Mouse (Mus musculus) MEL (cell line): ENCODE measurements around the gene Irgm2. TPM values are rescaled to one million over a fixed set of nuclear protein-coding genes. Genes with fewer than 3 reads are reported as not detected.

Source experiments
- DNase-seq: peaks from one replicate; pipeline ENCODE4 v3.0.0; 2011; ENCODE audit warnings: low read depth, low spot score
- H3K27ac ChIP-seq: 2 replicates; pipeline ENCODE4 v1.5.1; 2012; ENCODE audit warnings: low read depth, mild to moderate bottlenecking, control low read depth, low read length, moderate library complexity; ENCODE audit not compliant: control insufficient read depth
- H3K27me3 ChIP-seq, 2 experiments: fragments of 150-350 bp in 1 of 2; sonication (generic) in 1 of 2; 2 replicates each; pipeline ENCODE4 v1.6.1; 2012; ENCODE audit warnings: low read length in 2 of 2, mild to moderate bottlenecking in 2 of 2, improper control_type of control experiment in 1 of 2, moderate library complexity in 1 of 2; ENCODE audit not compliant: insufficient read depth in 2 of 2, control insufficient read depth in 1 of 2
- H3K36me3 ChIP-seq, 2 experiments: 2 replicates each; pipeline ENCODE4 v1.6.1; 2012 to 2014; ENCODE audit warnings: low read length in 2 of 2, improper control_type of control experiment in 1 of 2, inconsistent platforms in 1 of 2, mild to moderate bottlenecking in 1 of 2; ENCODE audit not compliant: insufficient read depth in 2 of 2, control insufficient read depth in 1 of 2
- H3K4me1 ChIP-seq, 2 experiments: fragments of 150-350 bp in 1 of 2; sonication (generic) in 1 of 2; 2 replicates each; pipeline ENCODE4 v1.6.1; 2012; ENCODE audit warnings: low read length in 2 of 2, improper control_type of control experiment in 1 of 2, mild to moderate bottlenecking in 1 of 2; ENCODE audit not compliant: insufficient read depth in 2 of 2, control insufficient read depth in 1 of 2
- H3K4me3 ChIP-seq, 2 experiments: fragments of 150-350 bp in 1 of 2; sonication (generic) in 1 of 2; 2 replicates each; pipeline ENCODE4 v1.5.1; 2012; ENCODE audit warnings: low read depth in 2 of 2, low read length in 2 of 2, mild to moderate bottlenecking in 2 of 2, moderate library complexity in 2 of 2, control low read depth in 1 of 2, improper control_type of control experiment in 1 of 2; ENCODE audit not compliant: control insufficient read depth in 1 of 2, insufficient read depth in 1 of 2
- H3K79me2 ChIP-seq: 2 replicates; pipeline ENCODE4 v1.6.1; 2012; ENCODE audit warnings: mild to moderate bottlenecking, low read length, moderate library complexity; ENCODE audit not compliant: control insufficient read depth, poor library complexity, insufficient read depth
- H3K9ac ChIP-seq: 2 replicates; pipeline ENCODE4 v1.6.1; 2012; ENCODE audit warnings: low read depth, mild to moderate bottlenecking, control low read depth, low read length, moderate library complexity; ENCODE audit not compliant: control insufficient read depth, poor library complexity, severe bottlenecking
- H3K9me3 ChIP-seq: fragments of 150-350 bp; sonication (generic); replicated peaks from 2 replicates; pipeline ENCODE4 v1.6.1; 2012; ENCODE audit warnings: mild to moderate bottlenecking, low read length, improper control_type of control experiment, moderate library complexity; ENCODE audit not compliant: insufficient read depth
- BHLHE40 ChIP-seq: IDR thresholded peaks from 2 replicates; pipeline ENCODE4 v1.6.1; 2012; ENCODE audit warnings: low read depth, mild to moderate bottlenecking, inconsistent platforms, low read length, improper control_type of control experiment, borderline replicate concordance
- CHD1 ChIP-seq: IDR thresholded peaks from 2 replicates; pipeline ENCODE4 v1.6.1; 2012; ENCODE audit warnings: low read depth, mild to moderate bottlenecking, inconsistent platforms, low read length, improper control_type of control experiment
- CHD2 ChIP-seq: IDR thresholded peaks from 2 replicates; pipeline ENCODE4 v1.6.1; 2011; ENCODE audit warnings: low read length, improper control_type of control experiment
- CTCF ChIP-seq, 3 experiments: IDR thresholded peaks in 2 of 3; conservative IDR thresholded peaks in 1 of 3; 2 replicates each; pipeline ENCODE4 v1.5.1; 2011 to 2012; ENCODE audit warnings: low read length in 3 of 3, low read depth in 2 of 3, mild to moderate bottlenecking in 2 of 3, improper control_type of control experiment in 1 of 3, inconsistent platforms in 1 of 3, mixed read lengths in 1 of 3, moderate library complexity in 1 of 3; ENCODE audit not compliant: control insufficient read depth in 1 of 3, insufficient read depth in 1 of 3, poor library complexity in 1 of 3, severe bottlenecking in 1 of 3
- ETS1 ChIP-seq: IDR thresholded peaks from 2 replicates; pipeline ENCODE4 v1.6.1; 2012; ENCODE audit warnings: low read depth, mild to moderate bottlenecking, inconsistent platforms, low read length, improper control_type of control experiment, moderate library complexity
- GABPA ChIP-seq: IDR thresholded peaks from 2 replicates; pipeline ENCODE4 v1.6.1; 2012; ENCODE audit warnings: low read depth, mild to moderate bottlenecking, inconsistent platforms, low read length, improper control_type of control experiment, moderate library complexity
- HCFC1 ChIP-seq: IDR thresholded peaks from 2 replicates; pipeline ENCODE4 v1.6.1; 2012; ENCODE audit warnings: low read depth, mild to moderate bottlenecking, inconsistent platforms, low read length, improper control_type of control experiment, moderate library complexity
- KAT2A ChIP-seq: conservative IDR thresholded peaks from 2 replicates; pipeline ENCODE4 v1.6.1; 2012; ENCODE audit warnings: low read depth, low read length, improper control_type of control experiment, inconsistent platforms
- MAFK ChIP-seq: IDR thresholded peaks from 2 replicates; pipeline ENCODE4 v1.6.1; 2011; ENCODE audit warnings: low read depth, mild to moderate bottlenecking, low read length, improper control_type of control experiment, borderline replicate concordance
- MAX ChIP-seq: IDR thresholded peaks from 2 replicates; pipeline ENCODE4 v1.6.1; 2011; ENCODE audit warnings: low read length, improper control_type of control experiment
- MAZ ChIP-seq: IDR thresholded peaks from 2 replicates; pipeline ENCODE4 v1.6.1; 2012; ENCODE audit warnings: low read depth, mild to moderate bottlenecking, inconsistent platforms, low read length, improper control_type of control experiment
- MEF2A ChIP-seq: IDR thresholded peaks from 2 replicates; pipeline ENCODE4 v1.6.1; 2014; ENCODE audit warnings: low read depth, mild to moderate bottlenecking, inconsistent platforms, low read length, improper control_type of control experiment; ENCODE audit not compliant: poor library complexity, insufficient replicate concordance, severe bottlenecking; ENCODE audit errors: extremely low read depth
- MXI1 ChIP-seq: IDR thresholded peaks from 2 replicates; pipeline ENCODE4 v1.6.1; 2011; ENCODE audit warnings: mild to moderate bottlenecking, low read depth, low read length, improper control_type of control experiment
- MYB ChIP-seq: IDR thresholded peaks from 2 replicates; pipeline ENCODE4 v1.6.1; 2011; ENCODE audit warnings: mild to moderate bottlenecking, low read depth, low read length, improper control_type of control experiment
- MYC ChIP-seq: IDR thresholded peaks from 2 replicates; pipeline ENCODE4 v1.6.1; 2011; ENCODE audit warnings: low read depth, mild to moderate bottlenecking, low read length, improper control_type of control experiment, moderate library complexity
- NELFE ChIP-seq: IDR thresholded peaks from 2 replicates; pipeline ENCODE4 v1.6.1; 2011; ENCODE audit warnings: low read depth, low read length, improper control_type of control experiment
- NRF1 ChIP-seq: IDR thresholded peaks from 2 replicates; pipeline ENCODE4 v1.6.1; 2014; ENCODE audit warnings: low read depth, mild to moderate bottlenecking, inconsistent platforms, low read length, improper control_type of control experiment, moderate library complexity; ENCODE audit not compliant: poor library complexity, insufficient read depth, severe bottlenecking
- POLR2AphosphoS5 ChIP-seq: IDR thresholded peaks from 2 replicates; pipeline ENCODE4 v1.6.1; 2012; ENCODE audit warnings: low read depth, borderline replicate concordance, mild to moderate bottlenecking, inconsistent platforms, low read length, moderate library complexity, mixed read lengths
- RAD21 ChIP-seq: IDR thresholded peaks from 2 replicates; pipeline ENCODE4 v1.6.1; 2011; ENCODE audit warnings: mild to moderate bottlenecking, low read depth, low read length, improper control_type of control experiment
- RCOR1 ChIP-seq: IDR thresholded peaks from 2 replicates; pipeline ENCODE4 v1.6.1; 2012; ENCODE audit warnings: low read depth, mild to moderate bottlenecking, inconsistent platforms, low read length, improper control_type of control experiment
- SIN3A ChIP-seq: IDR thresholded peaks from 2 replicates; pipeline ENCODE4 v1.6.1; 2012; ENCODE audit warnings: low read length, improper control_type of control experiment, inconsistent platforms
- TAL1 ChIP-seq: IDR thresholded peaks from 2 replicates; pipeline ENCODE4 v1.6.1; 2012; ENCODE audit warnings: mild to moderate bottlenecking, inconsistent platforms, low read length, moderate library complexity, mixed read lengths
- TBP ChIP-seq: IDR thresholded peaks from 2 replicates; pipeline ENCODE4 v1.8.0; 2011; ENCODE audit warnings: low read depth, low read length, improper control_type of control experiment
- TCF12 ChIP-seq: IDR thresholded peaks from 2 replicates; pipeline ENCODE4 v1.6.1; 2014; ENCODE audit warnings: low read depth, mild to moderate bottlenecking, inconsistent platforms, low read length, improper control_type of control experiment, moderate library complexity
- USF2 ChIP-seq, 2 experiments: IDR thresholded peaks; 2 replicates each; pipeline ENCODE4 v1.6.1; 2011 to 2012; ENCODE audit warnings: improper control_type of control experiment in 2 of 2, low read length in 2 of 2, borderline replicate concordance in 1 of 2, inconsistent platforms in 1 of 2, low read depth in 1 of 2, mild to moderate bottlenecking in 1 of 2; ENCODE audit not compliant: insufficient read depth in 1 of 2
- ZKSCAN1 ChIP-seq: IDR thresholded peaks from 2 replicates; pipeline ENCODE4 v1.6.1; 2012; ENCODE audit warnings: low read depth, mild to moderate bottlenecking, inconsistent platforms, low read length, improper control_type of control experiment, moderate library complexity
- ZMIZ1 ChIP-seq: IDR thresholded peaks from 2 replicates; pipeline ENCODE4 v1.6.1; 2012; ENCODE audit warnings: low read depth, mild to moderate bottlenecking, inconsistent platforms, low read length, improper control_type of control experiment, moderate library complexity
- ZNF384 ChIP-seq: IDR thresholded peaks from 2 replicates; pipeline ENCODE4 v1.6.1; 2012; ENCODE audit warnings: low read depth, mild to moderate bottlenecking, inconsistent platforms, low read length, improper control_type of control experiment
- polyA plus RNA-seq, 2 experiments: library from polyadenylated mRNA; stranded (reverse) in 1 of 2; unstranded in 1 of 2; fragments of >175 nt in 1 of 2; fragments of >200 nt in 1 of 2; gene quantifications; 2 replicates each; pipeline versions ENCODE4 v1.2.1 to v1.2.4; 2012; ENCODE audit warnings: low replicate concordance in 2 of 2, low read depth in 1 of 2; ENCODE audit not compliant: insufficient read length in 2 of 2, insufficient read depth in 1 of 2, missing spikeins in 1 of 2
- total RNA-seq: library from RNA; depleted of rRNA; stranded (reverse); fragments of 300-350 nt; gene quantifications from 2 replicates; pipeline ENCODE4 v1.2.3, GENCODE M21; 2012

Gene Irgm2
- total and polyA plus RNA-seq, 3 experiments = 1.1 TPM; not detected in 1

- no peak for DNase-seq
- H3K27me3 ChIP-seq = no peaks in the 10 kb centered on the region
- TF ChIP-seq CTCF (IDR thresholded peaks at IDR 0.05 in 2 of 3, conservative IDR thresholded peaks at IDR 0.05 in 1 of 3; ENCODE audit: control insufficient read depth in 1 of 3, insufficient read depth in 1 of 3, low read depth in 2 of 3, low read length in 3 of 3, poor library complexity in 1 of 3, severe bottlenecking in 1 of 3) (no peak), SIN3A (peak; percentile 54; the same call in 1 of the 2 replicates), MXI1 (no peak), TAL1 (no peak)
- TF ChIP-seq, all 39 proteins: peak for 1
- Histone ChIP-seq H3K36me3 (peaks cover 17 to 21% of the 10 kb centered on the region in 2 experiments), H3K4me1 (peaks cover 4 to 7% of the 10 kb centered on the region in 2 experiments), H3K79me2 (peaks cover 28% of the 10 kb centered on the region), H3K9me3 (no peaks in the 10 kb centered on the region), H3K9ac (peak overlapping the region; percentile 90), H3K27ac (peak overlapping the region; percentile 30), H3K4me3 (peak overlapping the region; percentile 82 to 86)
Measured at GRCm38 (mm10) chr11:58167822-58168166, 31.6 kb upstream of the Irgm2 start.

GRCm38 (mm10) chr11:58168167-58168915 lies 31.1 kb upstream of the Irgm2 start, which contains the start of gene Gemin5:
Gene Gemin5, minus strand, starts transcription at chr11:58168539.
- DNase-seq = peak; percentile 94
- Histone ChIP-seq H3K36me3 (peaks cover 18 to 20% of the 10 kb centered on the region in 2 experiments), H3K9me3 (no peaks in the 10 kb centered on the region), H3K9ac (peak within 1 kb of the TSS; percentile 90), H3K4me3 (peak within 1 kb of the TSS; percentile 82 to 86), H3K27me3 (no peaks in the 10 kb centered on the region), H3K4me1 (peaks cover 4 to 8% of the 10 kb centered on the region in 2 experiments), H3K79me2 (peaks cover 29% of the 10 kb centered on the region), H3K27ac (peak within 1 kb of the TSS; percentile 30)
- TF ChIP-seq MYB (no peak), ETS1 (no peak; the same call in 1 of the 2 replicates), MXI1 (peak; percentile 95), CHD1 (no peak), POLR2AphosphoS5 (no peak), TAL1 (no peak), CHD2 (no peak), BHLHE40 (no peak), MEF2A (no peak), TCF12 (peak; percentile 49; the same call in 1 of the 2 replicates), SIN3A (peak; percentile 61), CTCF (IDR thresholded peaks at IDR 0.05 in 2 of 3, conservative IDR thresholded peaks at IDR 0.05 in 1 of 3; ENCODE audit: control insufficient read depth in 1 of 3, insufficient read depth in 1 of 3, low read depth in 2 of 3, low read length in 3 of 3, poor library complexity in 1 of 3, severe bottlenecking in 1 of 3) (0 out of 6 replicates have a peak, but pooled peaks of 1 of the 3 experiments have one; percentile 15), ZMIZ1 (peak; percentile 61; the same call in 1 of the 2 replicates), MYC (peak; percentile 70; the same call in 1 of the 2 replicates), KAT2A (no peak; the same call in 1 of the 2 replicates), MAFK (no peak), HCFC1 (peak; percentile 80), NELFE (peak; percentile 97), ZNF384 (0 out of 2 replicates have a peak, but pooled peaks have one; percentile 7), TBP (peak; percentile 47), NRF1 (no peak), MAX (peak; percentile 75), RCOR1 (no peak), USF2 (IDR thresholded peaks at IDR 0.05; ENCODE audit: borderline replicate concordance in 1 of 2, insufficient read depth in 1 of 2, low read depth in 1 of 2, low read length in 2 of 2) (no peak), RAD21 (no peak), GABPA (no peak), ZKSCAN1 (no peak), MAZ (no peak; the same call in 1 of the 2 replicates)
